18 mouse cellular contexts compared by ENCODE assay signal in the genomic region with DNA sequence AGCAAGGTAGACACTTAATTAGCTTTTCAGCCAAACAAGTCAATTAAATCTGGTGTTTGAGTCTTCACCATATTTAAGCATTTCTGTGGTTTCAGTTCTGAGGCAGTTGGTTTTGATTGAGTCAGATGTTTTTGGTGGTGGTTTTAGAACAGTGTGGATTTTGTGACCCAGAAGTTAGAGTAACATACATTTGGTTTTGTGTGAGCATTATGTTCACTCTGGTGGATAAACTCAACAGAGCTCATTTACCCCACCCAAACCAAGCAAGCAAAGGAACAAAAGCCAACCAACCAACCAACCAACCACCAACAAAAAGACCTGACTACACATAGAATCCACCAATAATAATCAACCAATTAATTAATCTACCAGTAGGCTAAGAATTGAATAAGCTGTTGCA.
"Had no signal": no experiment of that assay in that cellular context is flagged by ENCODE, and none has a peak within 500 bp of the region (broad histone marks: within the 10 kb centered on the region; RNA-seq: fewer than 3 reads in every experiment).

No protein-coding gene starts in this region.

- H3K4me1 ChIP-seq: lung, embryonic 15.5 days; megakaryocyte, embryonic 14.5 days; midbrain, embryonic 13.5 days; neural tube, embryonic 12.5 days; neural tube, embryonic 15.5 days had no signal

- H3K9ac ChIP-seq: liver, embryonic 14.5 days; lung, embryonic 15.5 days; midbrain, embryonic 13.5 days; neural tube, embryonic 12.5 days; neural tube, embryonic 15.5 days had no signal

- H3K9me3 ChIP-seq: lung, embryonic 15.5 days; midbrain, embryonic 10.5 days; midbrain, embryonic 13.5 days; neural tube, embryonic 12.5 days; neural tube, embryonic 15.5 days had no signal

- DNase-seq: kidney, postnatal 25 days; layer of hippocampus, adult 9-11 months; layer of hippocampus, postnatal 36 days; lung, adult 18-20 months; lung, postnatal 10 days; lung, postnatal 36 days; thymus, adult 18-20 months; thymus, postnatal 36 days had no signal

- H3K4me2 ChIP-seq: lung, embryonic 15.5 days; midbrain, embryonic 13.5 days; neural tube, embryonic 12.5 days; neural tube, embryonic 15.5 days had no signal

- H3K4me3 ChIP-seq: layer of hippocampus, adult 2 months; left cerebral cortex, adult 2 months; lung, embryonic 15.5 days; megakaryocyte, embryonic 14.5 days; midbrain, embryonic 10.5 days; midbrain, embryonic 13.5 days; neural tube, embryonic 12.5 days; neural tube, embryonic 15.5 days had no signal

- H3K27ac ChIP-seq: kidney, postnatal 0 days; layer of hippocampus, adult 2 months; left cerebral cortex, adult 2 months; liver, embryonic 14.5 days; lung, embryonic 15.5 days; midbrain, embryonic 10.5 days; midbrain, embryonic 13.5 days; neural tube, embryonic 12.5 days; neural tube, embryonic 15.5 days had no signal

- H3K27me3 ChIP-seq: lung, embryonic 15.5 days; megakaryocyte, embryonic 14.5 days; midbrain, embryonic 13.5 days; neural tube, embryonic 12.5 days; neural tube, embryonic 15.5 days had no signal

- H3K36me3 ChIP-seq: lung, embryonic 15.5 days; midbrain, embryonic 10.5 days; midbrain, embryonic 13.5 days; neural tube, embryonic 12.5 days; neural tube, embryonic 15.5 days had no signal

- ATAC-seq: midbrain, embryonic 13.5 days had no signal
